ENCODE assay signal across 24 mouse cellular contexts in the genomic region with DNA sequence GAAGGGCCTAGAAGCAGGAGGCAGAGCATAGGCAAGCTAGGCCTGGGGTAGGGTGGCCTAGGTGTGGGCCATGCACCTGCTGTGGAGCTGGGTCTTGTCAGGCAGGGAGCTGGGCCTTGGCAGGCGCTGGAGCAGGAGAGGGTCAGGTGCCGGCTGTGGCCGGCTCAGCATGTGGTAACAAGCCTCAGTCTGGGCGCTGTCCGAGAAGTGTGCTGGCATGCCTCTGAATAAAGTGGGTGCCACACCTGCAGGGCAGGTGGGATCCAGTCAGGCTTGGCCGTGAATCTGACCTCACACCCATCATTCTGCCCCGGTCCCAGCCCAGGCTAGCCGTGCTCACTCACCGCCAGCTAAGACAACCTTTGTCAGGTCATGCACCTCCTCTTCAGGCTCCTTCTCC. TPM values are rescaled to one million over a fixed set of nuclear protein-coding genes. Genes with fewer than 3 reads are reported as not detected.
DNase-seq lines count a peak whose midpoint lies in the region; ATAC-seq and TF ChIP-seq lines count a peak whose summit lies in the region.
"Had no signal": no experiment of that assay in that cellular context is flagged by ENCODE, and none has a peak within 500 bp of the region (broad histone marks: within the 10 kb centered on the region; RNA-seq: fewer than 3 reads in every experiment).

No protein-coding gene starts in this region.

- H3K4me1 ChIP-seq in heart, adult 2 months (ENCODE audit: control insufficient read depth, insufficient read depth, low read length): no peaks in the 10 kb centered on the region
- no peaks in the 10 kb centered on the region for H3K4me1 ChIP-seq in kidney, embryonic 15.5 days
- peaks cover 13% of the 10 kb centered on the region for H3K4me1 ChIP-seq in E14TG2a.4 (replicated peaks; ENCODE audit: low read depth, low read length)
- H3K4me1 ChIP-seq: forebrain, embryonic 10.5 days; forebrain, embryonic 13.5 days; hindbrain, embryonic 10.5 days; hindbrain, embryonic 13.5 days had no signal

- H3K36me3 ChIP-seq in heart, adult 2 months (ENCODE audit: control insufficient read depth, insufficient read depth, low read length): no peaks in the 10 kb centered on the region
- peaks cover 16% of the 10 kb centered on the region for H3K36me3 ChIP-seq in kidney, embryonic 15.5 days
- H3K36me3 ChIP-seq in E14TG2a.4 (ENCODE audit: insufficient read depth, low read length): peaks cover 33% of the 10 kb centered on the region
- H3K36me3 ChIP-seq: heart, embryonic 15.5 days had no signal

- no peak overlapping the region for H3K4me2 ChIP-seq in kidney, embryonic 15.5 days
- H3K4me2 ChIP-seq: forebrain, embryonic 13.5 days; heart, embryonic 12.5 days; heart, embryonic 15.5 days; hindbrain, embryonic 13.5 days had no signal

- peak; percentile 80 for DNase-seq in heart, adult 11 months
- DNase-seq in heart, adult 2 months: no peak
- DNase-seq in kidney, postnatal 14 days: peak; percentile 31
- DNase-seq in urinary bladder, adult 18-20 months (ENCODE audit: low spot score in 2 of 2): peak; percentile 44 to 78
- DNase-seq in urinary bladder, adult 2 months (ENCODE audit: low spot score): no peak
- no peak for DNase-seq in left cerebral cortex, adult 2 months (ENCODE audit: extremely low spot score in 1 of 2, low spot score in 2 of 2)
- DNase-seq: adrenal gland, postnatal 36 days; cerebellum, adult 18-20 months; cerebellum, adult 9-10 months; gastrocnemius, postnatal 10 days; gastrocnemius, postnatal 36 days; heart, postnatal 10 days; heart, postnatal 36 days had no signal

- no peak overlapping the region for H3K9ac ChIP-seq in heart, adult 2 months (ENCODE audit: low read depth, low read length)
- H3K9ac ChIP-seq in kidney, embryonic 15.5 days: no peak overlapping the region
- H3K9ac ChIP-seq: forebrain, embryonic 13.5 days; heart, embryonic 12.5 days; heart, embryonic 15.5 days; hindbrain, embryonic 13.5 days had no signal

- TF ChIP-seq CTCF in heart, adult 2 months (IDR thresholded peaks at IDR 0.05): no peak
- no peak for TF ChIP-seq CTCF in E14TG2a.4 (conservative IDR thresholded peaks at IDR 0.05; ENCODE audit: low read length)
- TF ChIP-seq CTCF in left cerebral cortex, adult 2 months (IDR thresholded peaks at IDR 0.05): no peak

- intact Hi-C loops in heart, adult 2 months (cut with DNase I): no loop called here
- intact Hi-C loops in left cerebral cortex, adult 2 months (cut with DNase I): no loop called here

- no peak for ATAC-seq in kidney, embryonic 15.5 days (replicated peaks; ENCODE audit: low FRiP score)
- ATAC-seq: forebrain, embryonic 13.5 days; forebrain, embryonic 16.5 days; Patski had no signal

- H3K4me3 ChIP-seq in heart, adult 2 months: no peak overlapping the region
- H3K4me3 ChIP-seq in kidney, embryonic 15.5 days (replicated peaks): no peak overlapping the region
- H3K4me3 ChIP-seq in E14TG2a.4 (replicated peaks; ENCODE audit: low read length): 0 out of 2 replicates have a peak overlapping the region, but pooled peaks have one; percentile 13
- H3K4me3 ChIP-seq in left cerebral cortex, adult 2 months: no peak overlapping the region
- H3K4me3 ChIP-seq: forebrain, embryonic 10.5 days; forebrain, embryonic 13.5 days; heart, embryonic 12.5 days; heart, embryonic 15.5 days; hindbrain, embryonic 10.5 days; hindbrain, embryonic 13.5 days had no signal

- H3K79me2 ChIP-seq in heart, adult 2 months (replicated peaks; ENCODE audit: control insufficient read depth, insufficient read depth, low read length): no peaks in the 10 kb centered on the region

- no peak for TF ChIP-seq EP300 in heart, adult 2 months (IDR thresholded peaks at IDR 0.05; ENCODE audit: insufficient read depth, low read depth, low read length)

- WGBS in heart, adult 2 months: 91% methylated on average over 9 of the region's 9 CpGs
- WGBS in kidney, embryonic 15.5 days: 87% methylated on average over 9 of the region's 9 CpGs

- no peak for TF ChIP-seq POLR2A in heart, adult 2 months (IDR thresholded peaks at IDR 0.05; ENCODE audit: insufficient read depth, low read depth, low read length)

- no peak overlapping the region for H3K27ac ChIP-seq in heart, adult 2 months
- H3K27ac ChIP-seq in kidney, embryonic 15.5 days: no peak overlapping the region
- no peak overlapping the region for H3K27ac ChIP-seq in left cerebral cortex, adult 2 months
- H3K27ac ChIP-seq: forebrain, embryonic 10.5 days; forebrain, embryonic 13.5 days; heart, embryonic 15.5 days; hindbrain, embryonic 10.5 days; hindbrain, embryonic 13.5 days had no signal

- H3K27me3 ChIP-seq in heart, adult 2 months (ENCODE audit: control insufficient read depth, insufficient read depth, low read length): no peaks in the 10 kb centered on the region
- H3K27me3 ChIP-seq in kidney, embryonic 15.5 days: no peaks in the 10 kb centered on the region
- no peaks in the 10 kb centered on the region for H3K27me3 ChIP-seq in E14TG2a.4 (ENCODE audit: insufficient read depth, low read length)
- H3K27me3 ChIP-seq: forebrain, embryonic 13.5 days; heart, embryonic 12.5 days; heart, embryonic 15.5 days; hindbrain, embryonic 13.5 days; Patski had no signal

- H3K9me3 ChIP-seq in kidney, embryonic 15.5 days (replicated peaks): no peaks in the 10 kb centered on the region
- peaks cover 20% of the 10 kb centered on the region for H3K9me3 ChIP-seq in E14TG2a.4 (ENCODE audit: low read length)
- H3K9me3 ChIP-seq: forebrain, embryonic 10.5 days; forebrain, embryonic 13.5 days; G1E; heart, embryonic 12.5 days; heart, embryonic 15.5 days; hindbrain, embryonic 10.5 days; hindbrain, embryonic 13.5 days had no signal

RNA-seq across cellular contexts. Expression of a gene that starts 5.3 kb away (rescaled TPM):
- total RNA-seq in heart, adult 2 months (2021): 1 to 10 TPM; 5.2 to 9.0 TPM
- polyA plus RNA-seq in heart, adult 2 months (2012; rRNA removed): 4.7 and 7.8 TPM in 2 replicates
- polyA plus RNA-seq in kidney, embryonic 15.5 days (2015; fragmentation: Nextera tagmentation; extraction: Ambion mirVana): 6.9 and 8.3 TPM in 2 replicates
- 13.9 and 15.7 TPM in 2 replicates for polyA plus RNA-seq in urinary bladder, adult 2 months (2012; rRNA removed)
- 1 to 10 TPM; 3.6 to 4.8 TPM for total RNA-seq in left cerebral cortex, adult 2 months (2021)

RNA-seq across cellular contexts. Expression of a gene that starts 18.1 kb away (rescaled TPM):
- total RNA-seq in heart, adult 2 months (2021): 10 to 100 TPM; 20.7 to 26.3 TPM
- polyA plus RNA-seq in heart, adult 2 months (2012; rRNA removed): 26.4 and 30.7 TPM in 2 replicates
- polyA plus RNA-seq in kidney, embryonic 15.5 days (2015; fragmentation: Nextera tagmentation; extraction: Ambion mirVana): 11.2 and 12.1 TPM in 2 replicates
- polyA plus RNA-seq in urinary bladder, adult 2 months (2012; rRNA removed): 22.9 and 28.4 TPM in 2 replicates
- total RNA-seq in left cerebral cortex, adult 2 months (2021): 10 to 100 TPM; 18.8 to 19.6 TPM

RNA-seq across cellular contexts. Expression of a gene that starts 18.1 kb away (rescaled TPM):
- total RNA-seq in heart, adult 2 months (2021): 10 to 100 TPM; 25.5 to 33.6 TPM
- polyA plus RNA-seq in heart, adult 2 months (2012; rRNA removed): 44.5 and 47.4 TPM in 2 replicates
- polyA plus RNA-seq in kidney, embryonic 15.5 days (2015; fragmentation: Nextera tagmentation; extraction: Ambion mirVana): 25.4 and 27.4 TPM in 2 replicates
- 32.6 and 37.4 TPM in 2 replicates for polyA plus RNA-seq in urinary bladder, adult 2 months (2012; rRNA removed)
- 10 to 100 TPM; 15.8 to 16.8 TPM for total RNA-seq in left cerebral cortex, adult 2 months (2021)

RNA-seq across cellular contexts. Expression of a gene that starts 21.6 kb away (rescaled TPM):
- 10 to 100 TPM; 45.6 to 57.4 TPM for total RNA-seq in heart, adult 2 months (2021)
- polyA plus RNA-seq in heart, adult 2 months (2012; rRNA removed): 57.6 and 68.4 TPM in 2 replicates
- 22.5 and 24.1 TPM in 2 replicates for polyA plus RNA-seq in kidney, embryonic 15.5 days (2015; fragmentation: Nextera tagmentation; extraction: Ambion mirVana)
- 61.7 and 65.2 TPM in 2 replicates for polyA plus RNA-seq in urinary bladder, adult 2 months (2012; rRNA removed)
- 10 to 100 TPM; 28.2 to 28.9 TPM for total RNA-seq in left cerebral cortex, adult 2 months (2021)

RNA-seq across cellular contexts. Expression of a gene that starts 25.8 kb away (rescaled TPM):
- 100 to 1,000 TPM; 117 to 121 TPM for total RNA-seq in heart, adult 2 months (2021)
- 49.9 and 80.2 TPM in 2 replicates for polyA plus RNA-seq in heart, adult 2 months (2012; rRNA removed)
- 290 and 298 TPM in 2 replicates for polyA plus RNA-seq in kidney, embryonic 15.5 days (2015; fragmentation: Nextera tagmentation; extraction: Ambion mirVana)
- polyA plus RNA-seq in urinary bladder, adult 2 months (2012; rRNA removed): 82.9 and 85.9 TPM in 2 replicates
- 100 to 1,000 TPM; 198 to 205 TPM for total RNA-seq in left cerebral cortex, adult 2 months (2021)

Comparison
In these comparisons a context has a peak if more than half of its experiments do, and no peak if none do; other contexts are left out.
1. DNase-seq: peak in heart, adult 11 months (single experiment), kidney, postnatal 14 days (single experiment) and urinary bladder, adult 18-20 months (2 of 2); none in heart, adult 2 months (0 of 2), urinary bladder, adult 2 months (single experiment) and left cerebral cortex, adult 2 months (0 of 2).